Mouse (Mus musculus) frontal cortex, adult (tissue): Measurements from ENCODE around the gene Ccdc82.

ENCODE experiments used
- ATAC-seq: cut with Nextera tagmentation; 2 replicates; pipeline ENCODE4 v1.9.2; 2017; ENCODE audit warnings: mild to moderate bottlenecking, moderate library complexity, mixed read lengths; ENCODE audit not compliant: low TSS enrichment

Ccdc82 gene

DNA sequence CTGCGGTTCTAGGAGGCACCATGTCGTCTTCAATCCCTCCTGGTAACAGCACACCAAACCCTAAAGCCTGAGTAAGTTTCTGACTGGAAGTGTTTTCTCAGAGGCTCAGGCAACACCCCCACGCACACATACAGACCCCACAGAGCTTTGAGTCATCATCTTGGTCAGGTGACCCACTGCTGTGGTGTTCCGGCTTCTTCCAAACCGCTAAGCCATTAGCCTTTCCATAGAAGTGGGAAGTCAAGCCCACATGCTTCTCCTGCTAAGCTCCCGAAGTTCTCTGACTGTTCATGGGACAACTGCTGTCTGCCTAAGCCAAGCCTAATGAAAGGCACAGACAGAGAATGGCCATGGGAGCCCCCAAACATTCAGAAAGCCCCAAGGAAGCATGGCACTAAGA lies 52.4 kb downstream of the Ccdc82 start:
- ATAC-seq = no peak

DNA sequence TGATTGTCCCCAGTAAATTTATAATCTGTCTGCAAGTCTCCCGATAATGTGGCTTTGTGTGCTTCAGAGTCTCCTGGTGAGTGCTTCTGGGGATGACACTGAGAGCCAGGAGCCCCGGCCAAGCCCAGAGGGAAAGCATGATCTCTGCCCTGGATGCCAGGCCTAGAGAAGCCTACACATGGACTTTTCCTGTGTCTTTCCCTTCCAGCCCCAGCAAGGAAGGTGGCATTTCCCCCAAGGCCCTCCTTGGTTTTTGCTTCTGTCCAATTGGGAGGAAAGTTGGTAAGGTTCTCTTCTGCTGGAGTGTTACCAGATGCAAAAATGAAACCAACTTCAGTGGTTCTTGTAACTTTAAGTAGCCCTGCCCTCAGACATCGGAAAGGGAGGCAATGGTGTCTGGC lies 53.3 kb downstream of the Ccdc82 start:
- ATAC-seq = no peak

DNA sequence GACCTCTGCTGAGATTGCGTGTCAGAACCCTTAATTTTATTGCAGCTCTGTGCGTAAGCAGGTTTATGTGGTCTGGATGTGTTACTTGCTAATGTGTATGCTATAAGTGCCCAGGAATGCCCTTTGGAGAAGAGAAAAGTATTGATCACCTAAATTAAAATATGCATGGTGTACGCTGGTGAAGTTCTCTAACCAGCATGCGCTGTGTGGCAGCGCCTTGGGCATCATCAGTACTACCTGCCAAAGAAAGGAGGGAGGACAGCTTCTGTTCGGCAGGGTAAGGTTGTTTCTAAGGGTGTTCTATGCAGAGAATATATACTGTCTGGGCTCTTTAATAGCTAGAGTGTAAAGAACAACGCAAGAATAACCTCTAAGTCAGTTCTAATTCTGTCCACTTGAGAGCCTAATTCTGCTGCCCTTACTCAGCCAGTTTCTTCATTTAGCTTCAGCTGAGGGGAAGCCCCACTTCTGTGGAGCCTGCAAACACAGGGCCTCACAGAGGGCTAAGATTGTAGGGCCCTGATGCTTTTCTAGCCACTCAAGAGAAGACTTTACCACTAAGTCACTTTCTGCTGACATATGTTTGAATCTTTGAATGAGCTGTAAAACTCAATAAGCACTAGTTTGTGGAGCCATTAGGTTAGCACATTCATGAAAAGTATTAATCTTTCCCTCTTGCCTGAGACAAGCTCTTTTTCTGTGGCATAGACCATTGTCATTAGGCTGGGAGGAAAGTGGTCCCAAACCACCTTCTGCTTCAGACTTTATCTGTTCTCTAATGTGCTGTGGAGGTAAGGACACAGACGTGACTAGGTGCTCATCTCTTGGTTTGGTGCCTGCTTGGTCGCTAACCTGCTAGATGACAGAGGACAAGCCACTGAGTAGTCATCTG lies 54.4 kb downstream of the Ccdc82 start:
- no peak for ATAC-seq

DNA sequence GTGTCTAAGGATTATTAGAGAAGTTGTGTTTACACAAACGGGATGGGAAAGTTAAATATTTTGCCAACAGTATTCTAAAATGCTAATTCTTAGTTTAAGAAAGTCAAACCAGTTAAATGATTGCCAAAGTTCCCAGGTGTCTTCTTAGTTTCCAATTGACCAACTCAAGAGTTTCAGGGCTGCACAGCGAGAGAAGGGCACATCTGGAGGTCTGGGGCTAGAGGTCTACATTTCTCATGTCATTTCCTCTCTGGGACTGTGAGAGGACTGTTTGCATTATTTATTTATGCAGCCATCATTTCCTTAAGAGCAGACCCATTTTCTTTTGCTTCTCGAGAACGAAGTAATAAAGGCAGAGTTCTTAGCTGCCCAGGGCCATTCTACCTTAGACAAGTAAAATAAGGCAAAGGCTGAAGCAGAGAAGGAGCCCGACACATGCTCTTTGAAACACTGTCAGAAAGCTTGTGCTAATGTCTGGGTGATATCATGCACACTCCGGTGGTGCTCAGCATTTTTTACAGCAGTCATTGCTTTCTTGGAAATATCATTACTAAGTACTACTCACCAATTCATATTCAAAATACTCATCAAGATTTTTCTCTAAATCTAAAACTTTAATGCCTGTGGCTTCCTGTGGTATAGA lies 55.5 kb downstream of the Ccdc82 start:
- no peak for ATAC-seq

DNA sequence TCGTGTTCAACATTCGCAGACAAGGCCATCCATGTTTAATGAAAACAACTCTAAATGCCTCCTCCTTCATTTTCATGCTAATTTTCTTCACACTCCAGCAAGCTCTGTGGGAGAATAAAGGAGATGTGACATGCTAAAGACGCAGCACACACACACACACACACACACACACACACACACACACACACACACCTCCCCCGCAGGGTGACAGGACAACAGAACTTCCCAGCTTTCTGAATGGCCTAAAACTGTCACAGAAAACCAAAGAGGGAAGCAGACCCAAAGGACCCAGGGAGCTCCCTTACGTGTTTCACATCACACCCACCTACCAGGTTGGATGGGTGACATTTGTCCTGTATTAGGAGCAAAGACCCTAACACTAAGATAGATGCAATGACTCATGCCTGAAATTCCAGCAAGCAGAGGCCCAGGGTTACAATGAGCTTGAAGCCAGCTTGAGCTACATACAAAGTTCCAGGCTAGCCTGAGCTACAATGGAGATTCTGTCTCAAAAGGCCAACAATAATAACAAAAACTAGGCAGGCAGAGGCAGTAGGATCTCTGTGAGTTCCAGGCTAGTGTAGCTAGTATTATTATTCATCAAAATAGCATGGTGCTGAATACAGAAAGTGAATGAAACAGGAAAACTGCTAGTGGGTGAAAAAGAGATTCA lies 56.5 kb downstream of the Ccdc82 start:
- ATAC-seq = no peak

DNA sequence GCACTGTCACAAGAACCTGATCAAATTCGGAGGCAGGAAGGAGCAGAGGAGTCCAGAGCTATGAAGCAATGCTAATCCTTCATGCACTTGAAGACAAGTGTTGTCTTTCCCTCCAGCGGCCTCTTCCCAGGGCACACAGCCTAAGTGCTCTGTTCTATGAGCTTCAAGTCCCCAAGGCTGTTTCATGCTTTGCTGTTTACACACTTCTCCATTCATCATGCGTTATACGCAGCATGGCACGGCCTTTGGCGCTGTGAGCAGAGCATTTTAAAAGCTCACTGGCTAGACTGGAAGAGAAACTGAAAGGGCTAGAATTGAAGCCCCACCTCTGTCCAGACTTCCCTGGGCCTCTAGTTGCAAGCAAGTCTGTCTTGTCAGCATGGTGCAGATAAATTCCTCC lies 57.2 kb downstream of the Ccdc82 start:
- ATAC-seq = no peak

DNA sequence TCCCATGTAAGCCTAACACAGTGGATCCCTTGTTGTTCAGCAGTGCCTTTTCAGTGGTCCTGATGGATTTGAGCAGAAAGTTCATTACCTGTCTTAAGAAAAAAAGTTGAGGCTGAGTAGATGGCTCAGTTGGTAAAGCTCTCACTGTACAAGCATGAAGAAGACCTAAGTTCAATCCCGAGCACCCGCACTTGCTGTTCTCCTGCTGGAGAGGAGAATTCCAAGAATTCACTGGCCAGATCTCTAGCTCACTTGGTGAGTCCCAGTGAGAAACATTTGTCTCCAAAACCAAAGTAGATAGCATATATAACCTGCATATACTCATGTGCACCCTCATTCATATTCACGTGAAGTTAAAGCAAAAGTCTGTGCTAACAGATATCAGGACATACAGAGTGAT lies 59.7 kb downstream of the Ccdc82 start:
- no peak for ATAC-seq

DNA sequence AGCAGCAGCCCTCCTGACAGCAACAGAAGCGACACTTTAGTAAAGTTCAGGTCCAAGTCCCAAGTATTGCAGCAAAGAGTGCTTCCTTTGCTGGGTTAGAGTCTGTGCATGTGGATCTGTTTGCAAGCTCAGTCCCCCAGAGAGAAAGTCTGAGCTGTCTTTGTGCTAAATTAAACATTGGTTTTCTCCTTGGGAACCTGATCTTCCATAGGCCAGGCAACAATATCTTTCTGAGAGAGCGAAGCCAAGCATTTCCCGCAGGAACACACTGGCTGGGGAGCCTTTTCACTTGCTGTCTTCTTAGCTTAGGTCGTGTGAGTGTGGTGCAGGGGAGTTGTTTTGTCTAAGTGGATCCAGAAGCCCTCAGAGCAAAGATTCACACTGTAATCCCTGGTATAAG lies 60.5 kb downstream of the Ccdc82 start:
- no peak for ATAC-seq

DNA sequence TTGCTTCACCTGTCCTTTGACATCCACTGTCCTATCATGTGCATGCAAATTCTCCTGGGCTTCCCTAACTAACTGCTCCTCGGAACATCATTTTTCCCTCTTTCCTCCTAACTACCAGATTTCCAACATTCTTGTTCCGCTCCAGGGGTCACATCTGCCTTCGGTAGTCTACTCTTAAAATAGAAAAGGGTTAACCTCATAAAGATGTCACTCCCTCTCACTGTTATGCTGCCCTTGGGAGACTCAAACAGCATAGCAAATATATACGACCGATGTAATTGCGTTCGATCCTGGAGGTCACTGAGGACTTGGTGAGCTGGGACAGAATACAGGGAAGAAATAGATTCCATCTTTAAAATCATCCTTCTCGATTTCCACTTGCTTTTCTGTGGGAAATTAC lies 62.0 kb downstream of the Ccdc82 start:
- no peak for ATAC-seq

DNA sequence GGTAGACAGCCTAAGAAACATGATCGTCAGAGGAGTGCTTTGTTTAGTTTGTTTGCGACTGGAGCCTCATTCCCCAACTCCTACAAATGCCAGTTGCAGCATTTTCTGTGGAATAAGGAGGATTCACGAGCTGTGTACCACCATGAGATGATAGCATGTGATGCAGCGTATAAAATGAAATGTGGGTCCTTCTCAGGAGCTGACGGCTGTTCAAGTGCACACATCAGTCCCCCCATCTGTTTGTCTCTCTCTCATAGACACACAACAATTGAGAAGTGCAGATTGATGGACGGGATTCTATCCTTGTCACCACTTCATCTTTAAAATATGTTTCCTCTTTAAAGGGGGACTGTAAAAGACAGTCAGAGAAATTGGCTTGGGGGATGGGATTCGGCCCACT lies 63.1 kb downstream of the Ccdc82 start:
- no peak for ATAC-seq

DNA sequence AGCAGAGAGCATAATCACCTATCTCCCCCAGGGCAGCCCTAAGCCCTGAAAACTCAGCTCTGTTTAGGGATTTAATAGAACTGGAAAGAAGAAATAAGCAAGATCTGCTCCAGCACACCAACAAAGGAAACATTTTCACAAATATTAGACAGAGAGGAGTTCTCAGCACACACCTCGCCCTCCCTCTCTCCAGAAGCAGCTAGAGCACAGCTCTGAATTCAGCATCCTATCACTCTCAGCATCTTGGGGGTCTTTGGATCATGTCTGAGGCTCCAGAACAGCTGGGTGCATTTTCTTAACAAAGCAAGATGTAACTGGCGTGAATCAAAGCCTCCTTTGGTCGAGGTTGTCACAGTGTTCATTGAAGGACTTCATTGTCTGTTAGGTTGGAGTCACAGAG lies 63.5 kb downstream of the Ccdc82 start:
- ATAC-seq = no peak

DNA sequence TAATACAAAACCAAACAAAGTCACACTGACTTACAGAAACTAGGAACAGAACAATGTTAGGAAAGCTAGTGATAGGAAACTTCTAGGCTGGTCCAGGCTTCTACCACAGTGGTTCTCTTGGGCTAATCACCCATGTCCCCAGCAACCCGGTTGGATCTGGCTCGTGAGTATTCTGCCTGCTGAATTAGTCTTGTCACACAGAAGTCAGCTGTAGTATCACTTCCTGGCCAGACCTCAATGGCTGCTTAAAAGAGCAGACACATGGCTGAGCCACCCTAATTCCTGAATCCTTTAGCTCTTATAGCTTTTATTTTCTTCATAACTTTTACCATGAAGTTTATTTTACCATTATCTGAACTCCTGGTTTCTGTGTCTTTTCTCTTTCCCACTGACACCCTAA lies 64.3 kb downstream of the Ccdc82 start:
- ATAC-seq = no peak

DNA sequence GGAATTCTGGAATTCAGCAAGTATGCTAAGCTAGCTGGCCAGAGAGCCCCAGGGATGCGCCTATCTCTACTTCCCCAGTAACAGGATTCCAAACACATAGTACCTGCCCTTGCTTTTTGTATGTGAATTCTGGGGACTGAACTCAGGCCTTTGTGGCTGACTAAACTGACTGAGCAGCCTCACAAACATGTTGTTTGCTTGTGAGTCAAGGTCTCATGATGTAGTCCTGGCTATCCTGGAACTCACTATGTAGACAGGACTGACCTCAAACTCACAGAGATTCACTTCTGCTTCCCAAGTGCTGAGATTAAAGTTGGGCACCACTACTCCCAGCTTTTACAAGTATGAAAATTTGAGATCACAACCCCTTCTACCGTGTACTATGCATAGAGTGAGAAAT lies 67.2 kb downstream of the Ccdc82 start:
- ATAC-seq = no peak

DNA sequence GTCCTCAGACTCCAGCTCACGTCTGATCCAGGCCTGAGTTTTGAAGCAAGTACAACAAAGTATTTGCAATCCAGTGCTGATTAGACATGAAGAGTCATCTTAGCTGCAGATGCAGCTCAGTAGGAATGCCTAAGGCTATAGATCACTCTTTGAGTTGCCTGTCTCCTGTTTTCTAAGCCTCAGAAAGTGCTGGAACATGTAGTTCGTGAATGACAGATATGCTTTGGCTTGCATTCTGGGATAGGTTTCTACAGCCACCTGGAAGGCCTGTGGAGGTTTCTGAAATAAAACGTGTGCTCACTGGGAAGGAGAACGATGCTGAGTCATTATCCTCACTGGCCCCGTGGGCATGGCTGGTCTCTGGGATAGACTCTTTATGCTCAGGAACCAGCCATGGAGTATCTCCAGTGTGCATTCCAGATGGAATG lies 67.8 kb downstream of the Ccdc82 start:
- peak; percentile 52; the same call in 1 of the 2 replicates for ATAC-seq

DNA sequence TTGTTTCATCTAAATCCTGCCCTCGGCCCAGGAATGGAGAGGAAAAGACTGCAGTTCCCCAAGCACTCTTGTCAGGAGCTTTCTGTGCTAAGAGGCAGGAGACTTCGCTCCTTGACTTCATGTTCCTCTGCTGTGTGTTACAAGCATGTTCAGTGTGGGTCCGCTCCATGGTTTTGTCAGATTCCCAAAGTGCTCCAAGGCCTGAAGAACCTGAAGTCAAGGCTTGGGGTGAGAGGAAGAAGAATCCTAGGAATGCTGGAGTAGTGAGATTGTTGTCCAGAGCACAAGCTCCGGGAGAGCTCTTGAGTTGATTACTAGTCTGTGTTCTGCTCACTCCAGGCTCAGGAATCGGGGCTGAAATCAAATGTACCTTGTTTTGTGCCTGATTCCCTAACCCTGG lies 68.6 kb downstream of the Ccdc82 start:
- ATAC-seq = no peak

DNA sequence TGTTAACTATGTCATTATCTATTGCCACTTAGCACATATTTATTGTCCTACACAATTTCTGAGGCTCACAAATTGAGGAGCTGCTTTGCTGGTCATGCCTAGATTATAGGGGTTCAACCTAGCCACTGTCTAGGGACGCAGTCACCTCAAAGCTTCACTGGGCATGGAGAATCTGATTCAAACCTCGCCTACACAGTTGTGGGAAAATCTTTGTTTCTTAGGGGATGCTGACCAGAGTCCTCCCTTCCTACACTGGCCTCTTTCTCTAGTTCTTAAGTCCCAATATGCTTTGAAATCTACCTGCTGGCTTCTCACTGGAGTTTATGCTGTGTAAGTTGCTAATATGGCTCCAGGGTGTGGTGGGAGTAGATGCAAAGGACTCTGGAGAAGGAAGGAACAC lies 72.8 kb downstream of the Ccdc82 start:
- no peak for ATAC-seq

DNA sequence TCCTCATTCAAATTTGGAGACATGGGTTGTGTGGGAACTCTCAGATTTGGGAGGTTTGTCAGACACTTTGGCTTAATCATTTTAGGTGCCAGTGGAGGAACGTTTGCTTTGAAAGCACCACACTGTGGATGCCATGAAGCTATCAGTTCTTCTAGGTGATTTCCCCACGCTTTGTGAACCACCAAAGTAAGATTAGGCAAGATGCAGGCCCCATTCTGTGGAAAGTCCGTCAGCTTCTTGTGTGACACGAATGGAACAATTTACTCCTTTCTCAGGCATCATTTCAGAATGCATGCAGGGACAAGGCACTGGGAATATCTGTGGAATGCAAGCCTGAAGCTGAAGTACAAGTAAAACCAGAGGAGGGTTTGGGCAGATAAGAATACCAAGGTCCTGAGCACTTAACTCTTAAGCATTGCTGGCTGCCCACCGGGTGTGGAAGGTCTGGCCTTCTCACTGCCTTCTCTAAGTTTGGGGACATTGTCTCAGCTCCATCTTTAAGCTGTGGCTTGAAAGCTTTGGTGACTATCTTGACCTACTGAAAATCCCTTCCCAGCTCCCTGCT lies 74.1 kb downstream of the Ccdc82 start:
- no peak for ATAC-seq

DNA sequence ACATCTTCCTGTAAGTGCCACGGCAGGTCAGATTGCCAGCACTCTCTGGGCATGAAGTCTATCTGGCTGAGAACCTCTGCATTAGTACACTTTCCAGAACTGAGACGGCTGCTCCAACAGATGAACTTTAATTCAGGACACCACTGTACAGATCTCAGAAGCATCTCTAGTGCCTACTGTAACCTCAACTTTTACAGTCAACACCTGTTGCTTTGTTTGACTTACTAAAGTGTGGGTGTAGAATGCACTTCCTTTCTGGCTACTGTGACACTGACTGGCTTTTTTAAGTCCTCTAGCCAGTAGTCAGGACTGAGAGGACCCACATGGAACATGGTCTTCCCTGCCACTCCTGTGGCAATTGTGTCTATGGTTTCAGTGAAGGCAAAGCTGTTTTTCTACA lies 76.3 kb downstream of the Ccdc82 start:
- ATAC-seq = no peak

DNA sequence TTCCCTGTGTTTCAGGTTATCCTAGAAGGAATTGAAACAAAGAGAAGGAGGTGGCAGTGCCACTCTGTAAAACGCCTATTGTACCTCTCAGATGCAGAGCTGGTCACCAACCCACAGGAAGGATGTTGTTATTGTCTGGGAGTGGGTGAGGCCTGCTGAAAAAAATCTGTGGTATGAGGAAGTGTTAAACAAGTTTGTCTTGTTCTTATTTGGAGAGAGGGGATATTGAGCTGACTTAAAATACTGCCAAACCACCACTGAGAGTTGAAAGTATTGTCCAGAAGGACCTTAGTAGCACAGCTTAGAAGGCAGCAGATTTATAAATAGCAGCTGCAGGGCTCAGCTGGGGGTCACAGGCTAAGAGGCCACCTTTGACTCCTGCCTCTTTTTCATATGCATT lies 76.9 kb downstream of the Ccdc82 start:
- ATAC-seq = no peak
